Mouse (Mus musculus) ES-E14 (cell line): Measurements from ENCODE around the gene Sphk1. TPM values are rescaled to one million over a fixed set of nuclear protein-coding genes. Genes with fewer than 3 reads are reported as not detected.

Experiments used
- DNase-seq: peaks from one replicate; pipeline ENCODE4 v3.0.0-alpha.2; 2013; ENCODE audit warnings: low read depth, low spot score
- H3K27ac ChIP-seq: 2 replicates; pipeline ENCODE4 v1.5.1; 2012; ENCODE audit warnings: low read depth, mild to moderate bottlenecking, low read length, moderate library complexity, mixed read lengths; ENCODE audit not compliant: poor library complexity, insufficient read depth, severe bottlenecking
- H3K36me3 ChIP-seq: 2 replicates; pipeline ENCODE4 v1.6.1; 2012; ENCODE audit warnings: mild to moderate bottlenecking, low read length, moderate library complexity, mixed read lengths; ENCODE audit not compliant: control insufficient read depth, poor library complexity, insufficient read depth, severe bottlenecking
- H3K4me1 ChIP-seq, 2 experiments: fragments of 150-350 bp in 1 of 2; sonication (generic) in 1 of 2; 2 replicates each; pipeline ENCODE4 v1.6.1; 2012; ENCODE audit warnings: low read length in 2 of 2, mild to moderate bottlenecking in 1 of 2, mixed read lengths in 1 of 2; ENCODE audit not compliant: control insufficient read depth in 2 of 2, insufficient read depth in 2 of 2, poor library complexity in 1 of 2
- H3K4me3 ChIP-seq, 2 experiments: fragments of 150-350 bp in 1 of 2; sonication (generic) in 1 of 2; 2 replicates each; pipeline ENCODE4 v1.5.1; 2012; ENCODE audit warnings: low read length in 2 of 2, low read depth in 1 of 2, mild to moderate bottlenecking in 1 of 2, mixed read lengths in 1 of 2; ENCODE audit not compliant: insufficient read depth in 1 of 2, poor library complexity in 1 of 2, severe bottlenecking in 1 of 2
- H3K9ac ChIP-seq: 2 replicates; pipeline ENCODE4 v1.6.1; 2012; ENCODE audit warnings: low read depth, mild to moderate bottlenecking, low read length, mixed read lengths; ENCODE audit not compliant: poor library complexity, insufficient read depth, severe bottlenecking
- H3K9me3 ChIP-seq: fragments of 150-350 bp; sonication (generic); 2 replicates; pipeline ENCODE4 v1.6.1; 2012; ENCODE audit warnings: low read depth, mild to moderate bottlenecking, low read length; ENCODE audit not compliant: control insufficient read depth, insufficient read depth
- CHD2 ChIP-seq: IDR thresholded peaks from 2 replicates; pipeline ENCODE4 v1.6.1; 2014; ENCODE audit warnings: mild to moderate bottlenecking, low read depth, low read length, inconsistent platforms
- HCFC1 ChIP-seq: IDR thresholded peaks from 2 replicates; pipeline ENCODE4 v1.6.1; 2012; ENCODE audit warnings: low read length, inconsistent platforms, borderline replicate concordance; ENCODE audit not compliant: insufficient read depth
- MAFK ChIP-seq: IDR thresholded peaks from 2 replicates; pipeline ENCODE4 v1.6.1; 2014; ENCODE audit warnings: mild to moderate bottlenecking, low read depth, low read length, inconsistent platforms; ENCODE audit not compliant: insufficient read depth
- ZC3H11A ChIP-seq: IDR thresholded peaks from 2 replicates; pipeline ENCODE4 v1.6.1; 2012; ENCODE audit warnings: low read depth, mild to moderate bottlenecking, inconsistent platforms, low read length, borderline replicate concordance
- ZNF384 ChIP-seq: IDR thresholded peaks from 2 replicates; pipeline ENCODE4 v1.6.1; 2012; ENCODE audit warnings: low read depth, low read length, inconsistent platforms
- in situ Hi-C, 2 experiments: fragments of 600-800 bp; cut with MboI; formaldehyde crosslinking; loops; one replicate each; pipeline ENCODE4 v1.15.1; 2025; ENCODE audit warnings: low sequenced_read_pairs in 2 of 2, inconsistent platforms in 1 of 2; ENCODE audit not compliant: unreplicated experiment in 2 of 2
- total RNA-seq: library from RNA; depleted of rRNA; stranded (reverse); fragments of 300-350 nt; gene quantifications from 2 replicates; pipeline ENCODE4 v1.2.3, GENCODE M21; 2012

Gene Sphk1
- total RNA-seq, 1 experiment = 2.1 TPM

- no peak for DNase-seq
- H3K27ac ChIP-seq = no peak overlapping the region
- no peak overlapping the region for H3K9ac ChIP-seq
- no peak overlapping the region for H3K4me3 ChIP-seq
- H3K36me3 ChIP-seq = peaks cover 8% of the 10 kb centered on the region; the same call in 1 of the 2 replicates
- in situ Hi-C loops = no loop called here
- no peaks in the 10 kb centered on the region for H3K9me3 ChIP-seq
- TF ChIP-seq ZC3H11A = no peak
- TF ChIP-seq MAFK = peak; percentile 85
- no peak for TF ChIP-seq ZNF384
- peaks cover 4 to 26% of the 10 kb centered on the region in 2 experiments for H3K4me1 ChIP-seq
Observed at GRCm38 (mm10) chr11:116574486-116574885, 43.8 kb downstream of the Sphk1 start.

GRCm38 (mm10) chr11:116574982-116575381, 44.3 kb downstream of the Sphk1 start:
- no peak overlapping the region for H3K9ac ChIP-seq
- peaks cover 8% of the 10 kb centered on the region; the same call in 1 of the 2 replicates for H3K36me3 ChIP-seq
- in situ Hi-C loops = no loop called here
- H3K4me1 ChIP-seq = peaks cover 5 to 26% of the 10 kb centered on the region in 2 experiments
- no peaks in the 10 kb centered on the region for H3K9me3 ChIP-seq
- no peak for TF ChIP-seq MAFK
- TF ChIP-seq ZC3H11A = no peak
- no peak for TF ChIP-seq ZNF384
- no peak for TF ChIP-seq CHD2
- TF ChIP-seq HCFC1 = no peak
- no peak for DNase-seq
- no peak overlapping the region for H3K4me3 ChIP-seq
- H3K27ac ChIP-seq = no peak overlapping the region

GRCm38 (mm10) chr11:116575396-116575795, 44.7 kb downstream of the Sphk1 start:
- no peaks in the 10 kb centered on the region for H3K9me3 ChIP-seq
- H3K36me3 ChIP-seq = peaks cover 8% of the 10 kb centered on the region; the same call in 1 of the 2 replicates
- TF ChIP-seq CHD2 = no peak
- TF ChIP-seq ZC3H11A = no peak
- no peak for TF ChIP-seq HCFC1
- no peak overlapping the region for H3K9ac ChIP-seq
- peaks cover 7 to 26% of the 10 kb centered on the region in 2 experiments for H3K4me1 ChIP-seq
- no peak for DNase-seq
- no peak overlapping the region for H3K27ac ChIP-seq
- in situ Hi-C loops = no loop called here
- no peak overlapping the region for H3K4me3 ChIP-seq

GRCm38 (mm10) chr11:116579280-116579679, 48.6 kb downstream of the Sphk1 start:
- Histone ChIP-seq H3K9ac (no peak overlapping the region), H3K9me3 (no peaks in the 10 kb centered on the region), H3K4me1 (peaks cover 2 to 16% of the 10 kb centered on the region in 2 experiments; a peak in 2 of 4 replicates), H3K27ac (no peak overlapping the region), H3K36me3 (no peaks in the 10 kb centered on the region; the same call in 1 of the 2 replicates), H3K4me3 (no peak overlapping the region)
- TF ChIP-seq ZC3H11A (no peak), HCFC1 (no peak), ZNF384 (no peak), CHD2 (no peak), MAFK (no peak)
- in situ Hi-C loops = no loop called here
- DNase-seq = no peak

- TF ChIP-seq MAFK (no peak), ZC3H11A (no peak), CHD2 (no peak), ZNF384 (no peak), HCFC1 (no peak)
- H3K9me3 ChIP-seq = no peaks in the 10 kb centered on the region
- no peaks in the 10 kb centered on the region; the same call in 1 of the 2 replicates for H3K36me3 ChIP-seq
- H3K9ac ChIP-seq = peak overlapping the region; percentile 79; the same call in 1 of the 2 replicates
- no peak for DNase-seq
- peaks cover 2 to 12% of the 10 kb centered on the region in 2 experiments; a peak in 2 of 4 replicates for H3K4me1 ChIP-seq
- no peak overlapping the region for H3K27ac ChIP-seq
- peak overlapping the region; percentile 81 to 91 for H3K4me3 ChIP-seq
- in situ Hi-C loops = no loop called here
Observed at GRCm38 (mm10) chr11:116580031-116580652, 49.4 kb downstream of the Sphk1 start.
